Mouse (Mus musculus): ENCODE data around the gene Pex19.

Pex19 gene

DNA sequence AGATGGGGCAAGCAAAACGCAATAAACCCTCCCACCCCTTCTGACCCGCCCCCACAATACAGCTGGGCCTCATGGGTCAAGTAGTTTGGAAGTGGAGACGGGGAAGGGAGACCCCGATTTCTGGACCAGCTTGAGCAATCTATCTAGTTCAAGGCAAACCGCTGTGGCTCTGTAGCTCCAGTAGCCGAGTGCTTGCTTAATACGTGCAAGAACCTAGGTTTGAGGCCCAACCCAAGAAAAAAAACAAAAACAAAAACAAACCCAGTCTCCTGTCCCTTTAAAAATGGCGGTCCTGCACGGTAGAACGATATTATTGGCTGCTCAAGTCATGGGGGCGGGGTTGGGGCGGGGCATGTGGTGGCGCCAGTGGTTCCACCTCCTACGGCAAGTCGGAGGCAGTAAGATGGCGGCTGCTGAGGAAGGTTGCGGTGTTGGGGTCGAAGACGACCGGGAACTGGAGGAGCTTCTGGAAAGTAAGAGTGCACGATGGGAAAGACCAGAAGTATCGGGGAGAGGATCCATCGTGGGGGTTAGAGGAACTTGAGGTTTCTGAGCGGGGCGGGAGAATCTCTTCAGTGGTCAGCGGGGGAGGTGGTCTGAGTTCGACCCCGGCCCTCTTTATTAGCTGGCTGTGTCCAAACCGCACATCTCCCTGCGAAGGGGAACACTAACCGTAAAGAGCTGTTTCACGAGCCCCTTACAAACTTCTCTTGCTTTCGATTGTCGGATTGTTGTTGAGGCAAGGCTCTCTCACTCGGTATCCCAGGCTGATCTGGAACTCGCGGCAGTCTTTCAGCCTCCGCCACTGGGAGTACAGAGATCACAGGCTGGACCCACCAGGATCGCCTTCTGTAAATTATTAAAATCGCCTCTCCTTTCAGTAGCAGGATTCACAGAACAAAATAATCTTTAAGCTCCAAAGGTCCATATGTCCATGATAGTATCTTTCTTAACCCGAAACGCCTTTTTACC, at the start of gene Pex19:
Pex19 (plus strand) TSS at position 380 of the 972 bp plus-strand sequence.
- DNase-seq (ENCODE audit: low spot score): peak; percentile 65

DNA sequence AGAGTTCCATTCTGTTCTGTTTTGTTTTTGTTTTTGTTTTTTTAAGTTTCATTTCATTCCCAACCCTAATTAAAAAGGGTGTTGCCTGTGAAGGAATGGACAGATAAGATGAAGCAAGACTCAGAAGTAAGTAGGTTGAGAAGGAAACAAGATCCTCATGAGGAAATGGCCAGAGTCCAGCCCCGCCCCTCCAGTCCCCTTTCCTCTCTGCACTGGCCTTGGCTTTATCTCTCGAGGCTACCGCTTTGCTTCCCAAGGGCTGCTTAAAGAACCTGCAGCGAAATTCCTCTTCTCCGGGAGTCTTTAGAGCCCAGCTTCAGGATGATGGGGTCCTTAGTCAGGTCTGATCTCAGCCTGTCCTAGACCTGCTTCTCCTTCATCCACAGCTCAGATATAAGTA, 48.6 kb upstream of the Pex19 start:
- DNase-seq (ENCODE audit: low spot score): no peak

DNA sequence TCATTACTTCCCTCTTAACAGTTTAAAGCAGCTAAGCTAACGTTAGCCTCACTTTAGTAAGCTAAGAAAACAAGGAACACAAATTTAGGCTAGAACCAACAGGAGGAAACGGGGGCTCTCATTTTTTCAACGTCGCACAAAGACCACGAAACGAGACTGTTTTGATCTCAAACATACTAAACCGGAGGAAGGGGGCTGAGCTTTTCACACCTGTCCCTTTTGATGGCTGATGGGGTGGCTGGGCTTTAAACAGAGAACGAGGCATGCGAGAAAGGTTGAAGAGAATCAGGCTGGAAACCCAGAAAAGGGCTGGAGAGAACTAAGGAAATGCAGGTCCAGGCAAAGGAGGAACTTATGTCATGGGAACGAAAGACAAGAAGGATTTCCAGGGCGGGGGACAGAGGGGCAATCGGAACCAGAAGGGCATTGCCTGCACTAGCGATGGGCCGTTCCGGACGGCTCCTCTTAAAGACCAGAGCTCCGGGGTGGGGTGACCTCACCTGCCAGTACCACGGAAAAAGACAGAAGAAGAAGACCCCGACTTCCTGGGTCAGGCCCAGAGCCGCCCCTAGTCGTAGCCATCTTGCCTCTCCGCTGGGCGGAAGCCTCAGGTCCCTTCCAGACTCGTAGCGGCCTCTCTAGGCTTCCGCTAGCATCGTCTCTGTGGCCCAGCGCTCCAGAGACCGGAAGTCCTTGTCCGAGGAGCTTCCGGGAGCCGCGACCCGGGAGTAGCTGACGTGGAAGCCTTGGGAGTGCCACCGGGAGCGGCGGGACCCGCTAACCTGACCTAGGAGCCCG, 44.3 kb upstream of the Pex19 start, which contains the start of the genes Copa and Ncstn:
Copa (plus strand) TSS at position 429 of the 798 bp plus-strand sequence.
Ncstn (minus strand) TSS at position 695 of the 798 bp plus-strand sequence.
- DNase-seq (ENCODE audit: low spot score): peak; percentile 88

DNA sequence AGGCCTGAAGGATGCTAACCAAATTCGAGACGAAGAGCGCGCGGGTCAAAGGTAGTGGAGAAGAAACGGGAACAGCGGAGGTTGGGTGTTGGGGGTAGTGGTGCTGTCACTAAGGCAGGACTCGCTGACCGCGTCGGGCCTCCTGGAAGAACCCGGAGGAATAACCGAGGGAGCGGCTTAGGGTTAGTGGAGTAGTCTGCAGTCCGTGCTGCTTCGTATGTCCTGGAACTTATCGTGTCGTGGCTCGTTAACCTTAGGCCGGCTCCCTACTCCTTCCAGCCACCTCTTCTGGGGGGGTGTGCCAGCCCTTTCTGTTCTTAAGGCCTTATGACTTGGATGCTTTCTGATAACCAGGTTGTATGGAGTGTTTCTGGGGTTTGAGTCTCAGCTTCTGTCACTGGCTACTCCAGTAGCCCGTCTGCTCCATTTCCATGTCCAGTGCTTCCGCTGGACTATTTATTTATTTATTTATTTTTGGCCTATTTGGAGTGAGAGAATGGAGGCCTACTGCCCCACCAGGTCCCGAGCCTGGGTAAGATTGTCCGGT, 43.6 kb upstream of the Pex19 start:
- DNase-seq (ENCODE audit: low spot score): no peak

DNA sequence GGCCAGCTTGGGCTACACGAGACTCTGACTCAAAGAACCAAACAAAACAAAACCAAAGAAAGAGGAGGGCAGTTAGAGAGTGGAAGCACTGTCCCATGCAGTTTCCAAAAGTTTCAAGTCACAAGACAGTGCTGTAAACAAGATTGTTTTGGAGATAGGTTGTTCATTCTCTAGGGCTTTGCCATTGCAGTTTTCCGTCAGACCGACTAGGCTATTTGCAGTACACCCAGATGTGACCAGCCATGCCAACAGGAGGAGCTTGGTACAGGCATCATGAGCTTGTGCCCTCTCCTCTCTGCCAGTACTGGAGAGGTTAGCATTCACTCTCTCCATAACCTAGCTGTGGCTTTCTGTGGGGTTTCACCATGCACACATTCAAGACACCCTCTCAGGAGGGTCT, 33.0 kb upstream of the Pex19 start:
- no peak for DNase-seq (ENCODE audit: low spot score)

DNA sequence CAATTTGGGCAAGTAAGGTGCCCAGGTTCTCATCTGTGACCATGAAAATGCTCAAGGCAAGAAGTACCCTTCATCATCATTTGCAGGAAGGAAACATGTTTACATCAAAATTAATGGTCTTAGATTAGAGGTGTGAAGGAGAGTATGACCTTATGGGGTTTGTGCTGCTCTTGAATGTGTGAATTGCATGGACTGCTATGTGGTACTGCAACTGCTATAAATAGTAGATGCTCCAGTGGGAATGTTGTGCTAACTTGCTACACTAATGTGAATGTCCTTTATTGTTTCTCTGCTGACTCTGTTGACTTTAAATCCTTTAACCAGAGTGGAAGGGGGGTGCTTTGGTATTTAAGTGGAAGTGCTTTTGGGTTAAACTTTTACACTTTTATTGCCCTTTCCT, 32.3 kb upstream of the Pex19 start:
- DNase-seq (ENCODE audit: low spot score): no peak

DNA sequence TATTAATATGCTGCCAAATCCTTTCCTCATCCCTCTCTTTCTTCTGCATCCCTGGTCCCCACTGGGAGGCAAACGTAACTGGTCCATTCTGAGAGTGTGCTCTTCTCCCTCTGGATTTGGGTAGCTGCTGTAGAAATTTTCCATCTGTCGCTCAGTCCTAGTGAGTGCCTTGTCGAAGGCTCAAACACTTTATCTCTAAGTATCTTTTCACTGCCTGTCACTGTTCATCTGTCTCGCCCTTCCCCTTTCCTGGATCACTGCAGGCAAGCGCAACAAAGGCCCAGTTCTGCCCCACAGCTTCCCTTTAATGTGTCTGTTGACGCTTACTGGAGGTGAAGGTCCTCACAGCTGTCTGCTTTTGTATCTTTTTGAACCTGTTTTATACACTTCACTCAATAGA, 31.4 kb upstream of the Pex19 start:
- no peak for DNase-seq (ENCODE audit: low spot score)

DNA sequence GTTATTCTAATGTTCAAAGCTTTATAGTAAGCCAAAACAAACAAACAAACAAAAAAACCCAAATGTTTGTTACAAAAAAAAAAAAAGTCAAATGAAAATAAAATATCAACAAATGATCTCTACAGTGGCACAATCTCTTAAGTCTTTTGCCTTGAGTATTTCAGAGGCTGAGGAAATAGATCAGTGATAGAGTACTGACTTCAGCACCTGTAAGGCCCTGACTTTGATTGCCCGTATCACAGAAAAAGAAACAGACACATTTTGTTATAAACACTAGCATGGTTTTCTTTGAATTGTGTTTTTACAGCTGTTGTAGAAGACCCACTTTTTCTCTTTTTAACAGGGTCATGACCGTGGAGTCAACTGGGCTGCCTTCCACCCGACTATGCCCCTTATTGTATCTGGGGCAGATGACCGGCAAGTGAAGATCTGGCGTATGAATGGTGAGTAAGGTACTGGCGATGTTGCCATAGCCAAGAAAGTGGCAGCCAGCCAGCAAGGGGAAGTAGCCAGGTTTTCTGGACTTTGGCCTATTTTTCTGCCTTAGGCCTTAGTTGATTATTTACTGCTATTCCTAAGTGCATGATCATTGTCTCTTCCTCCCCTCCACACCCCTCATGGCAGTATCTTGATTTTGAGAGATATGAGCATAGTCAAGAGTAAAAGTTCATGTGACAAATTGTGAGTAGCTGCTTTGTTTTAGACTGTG, 27.1 kb upstream of the Pex19 start:
- no peak for DNase-seq (ENCODE audit: low spot score)

DNA sequence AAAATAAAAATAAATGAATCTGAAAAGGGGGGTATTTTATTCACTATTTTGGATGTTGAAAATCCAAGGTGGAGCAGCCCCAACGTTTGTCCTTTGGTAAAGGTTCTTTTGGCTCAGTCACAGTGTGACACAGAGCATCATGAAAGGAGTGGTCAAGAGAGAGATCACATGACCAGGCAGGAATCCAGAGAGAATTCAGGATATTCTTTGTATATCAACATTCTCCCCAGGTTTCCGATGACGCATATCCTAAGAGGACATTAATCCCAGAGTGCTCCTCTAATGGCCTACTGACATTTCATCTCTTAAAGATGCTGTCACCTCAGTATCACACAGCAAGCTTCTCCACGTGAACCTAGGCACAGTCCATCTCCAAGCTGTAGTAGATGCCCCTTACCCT, 22.9 kb upstream of the Pex19 start:
- DNase-seq (ENCODE audit: low spot score): no peak

DNA sequence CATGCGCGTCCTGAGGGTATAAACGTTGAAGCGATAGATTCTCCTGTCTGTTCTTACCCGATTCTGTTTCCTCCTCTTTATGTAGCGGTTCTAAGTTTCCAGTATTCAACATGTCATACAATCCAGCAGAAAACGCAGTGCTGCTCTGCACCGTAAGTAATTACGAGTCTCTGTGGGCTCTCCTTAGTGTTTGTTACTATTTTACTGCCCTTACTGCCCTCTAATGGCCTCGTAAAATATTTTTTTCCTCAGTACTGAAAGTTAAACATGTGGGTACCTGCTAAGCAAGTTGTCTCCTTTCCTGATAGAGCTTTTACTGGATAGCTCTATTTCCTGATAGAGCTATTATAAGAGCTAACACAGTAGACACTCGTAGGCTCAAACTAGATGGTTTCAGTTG, 21.5 kb upstream of the Pex19 start:
- no peak for DNase-seq (ENCODE audit: low spot score)

DNA sequence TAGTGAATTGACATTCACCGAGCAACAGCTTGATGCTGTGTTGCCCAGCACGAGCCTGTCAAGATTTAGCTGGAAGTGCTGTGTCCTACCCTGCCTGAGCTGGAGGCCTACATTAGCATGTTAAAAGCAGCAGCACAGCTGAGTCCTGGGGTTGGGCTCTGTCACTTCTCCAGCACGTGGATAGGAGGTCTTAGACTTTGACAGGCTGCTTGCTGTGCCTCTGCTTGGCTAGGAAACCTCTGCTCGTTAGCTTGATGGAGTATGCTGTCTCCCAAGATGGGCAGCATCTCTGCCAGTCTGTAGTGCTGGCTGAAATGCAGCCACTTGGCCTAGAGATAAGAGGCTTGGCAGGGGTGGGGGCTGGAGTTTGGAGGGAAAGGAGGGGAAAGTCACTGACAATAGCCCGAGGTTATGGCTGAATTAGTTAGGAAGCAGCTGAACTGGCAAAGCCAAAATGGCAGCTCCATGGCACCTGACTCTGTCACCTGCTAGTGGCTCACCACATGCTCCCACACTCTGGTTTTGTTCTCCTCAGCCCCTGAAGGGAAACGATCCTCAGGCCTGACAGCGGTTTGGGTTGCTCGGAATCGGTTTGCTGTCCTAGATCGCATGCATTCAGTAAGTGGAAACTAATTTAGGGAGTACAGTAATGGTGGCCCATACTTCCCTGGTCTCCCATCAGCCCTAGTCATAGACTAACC, 18.6 kb upstream of the Pex19 start:
- no peak for DNase-seq (ENCODE audit: low spot score)

DNA sequence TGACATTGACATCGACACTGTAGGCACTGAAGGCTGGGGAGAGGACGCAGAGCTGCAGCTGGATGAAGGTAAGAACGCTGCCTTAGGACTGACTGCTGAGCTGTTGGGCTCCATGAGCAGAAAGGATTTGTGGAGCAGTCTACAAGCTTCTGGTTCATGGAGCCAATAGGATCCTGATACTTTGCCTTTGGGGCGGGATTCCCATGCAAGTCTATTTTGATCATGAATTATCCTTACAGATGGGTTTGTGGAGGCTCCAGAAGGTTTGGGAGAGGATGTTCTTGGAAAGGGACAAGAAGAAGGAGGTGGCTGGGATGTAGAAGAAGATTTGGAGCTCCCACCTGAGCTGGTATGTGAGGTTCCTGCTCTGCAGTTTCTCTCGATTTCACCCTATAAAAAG, 9.6 kb upstream of the Pex19 start:
- no peak for DNase-seq (ENCODE audit: low spot score)

DNA sequence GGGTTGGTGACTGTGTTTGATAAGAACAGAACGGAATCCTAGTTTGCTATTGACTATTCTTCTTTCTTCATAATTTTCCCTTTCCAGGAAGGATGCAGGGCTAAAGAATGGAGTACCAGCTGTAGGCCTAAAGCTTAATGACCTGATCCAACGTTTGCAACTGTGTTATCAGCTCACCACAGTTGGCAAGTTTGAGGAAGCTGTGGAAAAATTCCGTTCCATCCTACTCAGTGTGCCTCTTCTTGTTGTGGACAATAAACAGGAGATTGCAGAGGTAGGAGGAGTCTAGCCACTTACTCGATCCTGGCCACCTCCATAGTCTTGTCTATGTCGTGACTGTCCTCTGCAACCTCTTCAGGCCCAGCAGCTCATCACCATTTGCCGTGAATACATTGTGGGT, 7.5 kb upstream of the Pex19 start:
- DNase-seq (ENCODE audit: low spot score): no peak

DNA sequence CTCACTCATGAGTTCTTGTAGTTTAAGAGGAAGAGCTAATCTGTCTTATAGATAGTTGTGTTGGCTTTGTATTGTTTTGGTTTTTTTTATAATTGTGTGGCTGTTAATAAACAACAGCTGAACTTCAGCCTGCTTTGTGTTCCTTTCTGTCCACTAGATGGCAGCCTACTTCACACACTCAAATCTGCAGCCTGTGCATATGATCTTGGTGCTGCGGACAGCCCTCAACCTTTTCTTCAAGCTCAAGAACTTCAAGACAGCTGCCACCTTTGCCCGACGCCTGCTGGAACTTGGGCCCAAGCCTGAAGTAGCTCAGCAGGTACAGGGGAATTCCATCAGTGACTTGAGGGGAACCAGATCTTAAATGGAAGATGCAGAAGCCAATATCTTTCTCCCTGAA, 6.8 kb upstream of the Pex19 start:
- DNase-seq (ENCODE audit: low spot score): peak; percentile 30

DNA sequence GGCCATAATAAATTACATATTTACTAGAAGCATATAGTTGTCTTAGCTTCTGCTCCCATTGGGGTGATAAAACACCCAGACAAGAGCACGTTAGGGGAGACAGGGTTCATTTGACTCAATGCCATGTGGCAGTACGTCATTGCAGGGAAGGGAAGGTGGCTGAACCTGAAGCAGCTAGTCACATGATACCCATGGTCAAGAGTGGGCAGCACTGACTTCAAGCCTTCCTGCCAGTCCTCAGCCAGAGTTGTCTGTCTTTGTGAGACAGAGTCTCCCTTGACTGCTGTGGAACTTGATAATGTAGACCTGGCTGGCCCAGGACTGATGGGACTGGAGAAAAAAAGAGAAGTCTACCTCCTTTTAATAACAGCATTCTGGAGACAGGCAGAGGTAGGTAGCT, 3.9 kb upstream of the Pex19 start:
- no peak for DNase-seq (ENCODE audit: low spot score)

DNA sequence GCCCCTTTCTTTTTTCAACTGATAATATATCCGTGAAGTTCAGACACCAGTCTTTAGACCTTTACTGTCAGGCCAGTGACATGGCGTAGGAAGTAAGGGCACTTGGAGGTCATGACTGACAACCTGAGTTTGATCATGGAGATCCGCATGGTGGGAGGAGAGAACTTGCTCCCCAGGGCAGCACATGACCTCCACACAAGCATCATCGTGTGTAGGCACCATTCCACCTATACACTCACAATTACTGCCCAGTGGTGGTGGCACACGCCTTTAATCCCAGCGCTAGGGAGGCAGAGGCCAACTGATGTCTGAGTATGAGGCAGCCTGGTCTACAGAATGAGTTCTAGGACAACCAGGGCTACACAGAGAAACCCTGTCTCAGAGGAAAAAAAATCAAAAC, 2.0 kb upstream of the Pex19 start:
- DNase-seq (ENCODE audit: low spot score): no peak

DNA sequence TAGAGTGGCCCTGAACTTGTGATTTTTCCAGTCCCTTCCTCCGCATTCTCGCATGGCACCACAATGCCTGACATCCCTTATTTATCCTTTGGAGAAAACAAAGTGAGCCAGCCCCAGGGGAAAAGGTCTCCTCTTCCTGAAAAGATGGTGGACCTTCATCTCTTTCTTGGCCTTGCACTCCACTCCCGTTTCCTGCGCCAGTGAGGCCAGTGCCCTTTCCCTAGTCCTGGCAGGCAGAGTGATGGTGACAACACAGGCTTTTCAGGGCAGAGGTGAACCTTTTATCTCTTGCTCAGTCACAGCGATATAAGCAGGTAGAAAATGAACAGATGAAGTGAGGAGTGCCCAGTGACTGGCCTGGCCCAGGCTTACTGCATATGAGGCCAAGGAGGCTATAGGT, 932 bp downstream of the Pex19 start:
- DNase-seq (ENCODE audit: low spot score): no peak

DNA sequence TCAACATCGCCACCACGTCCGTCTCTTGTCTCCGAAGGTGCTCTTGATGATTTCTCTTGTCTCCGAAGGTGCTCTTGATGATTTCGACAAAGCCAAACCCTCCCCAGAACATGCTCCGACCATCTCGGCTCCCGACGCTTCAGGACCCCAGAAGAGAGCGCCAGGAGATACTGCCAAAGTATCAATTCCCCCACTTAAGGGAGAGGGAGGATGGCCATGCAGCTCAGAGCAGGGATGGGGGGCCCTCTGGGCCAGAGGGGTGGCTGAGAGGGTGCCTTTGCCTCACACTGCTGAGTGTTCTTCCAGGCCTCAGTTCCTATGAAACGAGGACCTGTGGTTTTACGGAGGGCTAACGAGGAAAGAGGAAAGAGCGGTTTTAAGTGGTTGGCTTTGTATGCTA, 2.0 kb downstream of the Pex19 start:
- DNase-seq (ENCODE audit: low spot score): no peak

DNA sequence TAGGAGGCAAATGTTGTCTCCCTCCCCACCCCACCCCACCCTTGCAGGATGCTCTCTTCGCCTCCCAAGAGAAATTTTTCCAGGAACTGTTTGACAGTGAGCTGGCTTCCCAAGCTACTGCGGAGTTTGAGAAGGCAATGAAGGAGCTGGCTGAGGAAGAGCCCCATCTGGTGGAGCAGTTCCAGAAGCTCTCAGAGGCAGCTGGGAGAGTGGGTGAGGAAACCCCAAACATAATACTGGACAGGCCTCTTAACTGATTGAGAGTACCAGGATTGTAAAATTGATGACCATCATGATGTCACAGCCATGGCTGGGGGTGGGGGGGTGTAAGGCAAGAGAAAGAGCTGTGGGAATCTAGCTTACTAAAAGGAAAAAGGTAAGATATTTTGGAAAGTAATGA, 2.6 kb downstream of the Pex19 start:
- no peak for DNase-seq (ENCODE audit: low spot score)

DNA sequence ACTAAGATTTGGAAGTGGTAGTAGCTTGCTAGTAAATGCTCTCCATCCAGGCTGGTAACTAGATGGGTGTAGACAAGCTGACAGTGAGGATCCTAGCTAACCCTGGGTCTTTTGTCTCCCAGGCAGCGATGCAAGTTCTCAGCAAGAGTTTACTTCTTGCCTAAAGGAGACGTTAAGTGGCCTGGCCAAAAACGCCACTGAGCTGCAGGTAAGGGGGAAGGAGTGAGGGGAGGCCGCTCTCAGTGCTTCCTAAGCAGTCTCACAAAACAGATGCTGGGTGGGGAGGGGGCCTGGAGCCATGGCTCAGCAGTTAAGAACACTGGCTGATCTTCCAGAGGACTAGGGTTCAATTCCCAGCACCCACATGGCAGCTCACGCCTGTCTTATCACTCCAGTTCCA, 3.2 kb downstream of the Pex19 start:
- no peak for DNase-seq (ENCODE audit: low spot score)

DNA sequence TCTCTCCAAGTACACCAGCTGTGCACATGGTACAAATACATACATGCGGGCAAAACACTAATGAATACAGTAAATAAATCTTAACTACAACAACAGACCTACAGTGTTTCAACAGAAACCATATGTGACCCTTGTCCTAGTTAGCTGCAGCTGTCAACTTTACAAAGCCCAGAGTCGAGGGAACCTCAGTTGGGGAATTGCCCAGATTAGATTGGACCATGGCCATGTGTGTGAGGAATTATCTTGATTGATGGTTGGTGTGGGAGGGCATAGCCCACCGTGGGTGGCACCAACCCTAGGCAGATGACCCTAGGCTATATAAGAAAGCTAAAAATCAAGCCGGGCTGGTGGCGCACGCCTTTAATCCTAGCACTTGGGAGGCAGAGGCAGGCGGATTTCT, 5.8 kb downstream of the Pex19 start:
- DNase-seq (ENCODE audit: low spot score): no peak

DNA sequence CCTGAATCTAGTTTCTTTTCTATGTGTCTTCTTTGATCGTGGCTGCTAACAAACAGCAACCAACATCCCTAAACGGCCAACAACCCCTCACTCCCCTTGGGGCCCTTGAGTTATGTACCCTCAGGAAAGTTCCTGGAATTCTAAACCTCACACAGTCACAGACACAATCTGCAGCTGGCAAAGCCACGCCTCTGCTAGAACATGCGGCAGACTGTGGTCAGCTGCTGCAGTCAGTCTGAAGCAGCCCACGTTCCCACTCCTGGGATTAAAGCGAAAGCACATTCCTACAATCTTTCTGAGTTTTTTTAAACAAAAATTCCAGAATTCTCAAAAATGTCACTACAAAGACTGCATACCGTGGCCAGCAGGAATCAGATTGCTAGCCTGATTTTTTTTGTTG, 7.0 kb downstream of the Pex19 start:
- DNase-seq (ENCODE audit: low spot score): no peak

Data from ovary, postnatal 14 days (tissue).